Mouse (Mus musculus): ENCODE data around the gene Lbr. TPM values are rescaled to one million over a fixed set of nuclear protein-coding genes. Genes with fewer than 3 reads are reported as not detected.
A peak's percentile ranks its signal among the peaks of the same experiment; 100 is the strongest.

Gene Lbr
- total RNA-seq, 2 experiments from 2014 or later: 415 to 500 TPM

DNA sequence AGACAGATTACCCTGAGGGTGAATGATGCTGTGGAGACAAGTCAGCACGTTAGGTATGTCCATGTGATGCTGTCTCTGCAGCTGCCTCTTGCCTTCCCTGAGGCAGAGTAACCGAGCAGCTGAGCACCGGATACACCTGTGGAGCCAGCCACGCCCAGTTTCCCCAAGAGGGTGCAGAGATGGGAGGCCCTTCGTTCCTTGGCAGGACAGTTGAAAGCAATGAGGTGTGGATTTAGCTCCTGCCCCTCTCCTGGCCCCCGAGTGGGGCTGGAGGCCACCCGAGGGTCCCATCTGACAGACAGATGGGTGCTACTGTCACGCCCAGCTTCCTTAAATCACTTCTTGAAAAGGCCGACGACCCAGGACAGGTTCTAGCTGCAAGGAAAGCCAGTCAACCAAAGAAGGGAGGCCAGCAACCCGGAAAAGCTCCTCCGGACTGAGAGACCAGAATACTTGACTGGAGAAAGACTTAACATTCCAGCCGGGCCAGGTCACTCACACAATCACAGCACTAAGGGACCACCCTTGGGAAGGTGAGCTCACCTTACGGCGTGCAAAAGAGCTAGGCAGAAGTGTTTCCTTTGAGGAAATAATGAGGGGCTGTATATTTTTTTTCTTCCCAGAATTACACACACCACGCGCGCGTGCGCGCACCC lies 10.4 kb upstream of the Lbr start:
- peak; percentile 63 for ATAC-seq (ENCODE audit: poor library complexity, severe bottlenecking)

DNA sequence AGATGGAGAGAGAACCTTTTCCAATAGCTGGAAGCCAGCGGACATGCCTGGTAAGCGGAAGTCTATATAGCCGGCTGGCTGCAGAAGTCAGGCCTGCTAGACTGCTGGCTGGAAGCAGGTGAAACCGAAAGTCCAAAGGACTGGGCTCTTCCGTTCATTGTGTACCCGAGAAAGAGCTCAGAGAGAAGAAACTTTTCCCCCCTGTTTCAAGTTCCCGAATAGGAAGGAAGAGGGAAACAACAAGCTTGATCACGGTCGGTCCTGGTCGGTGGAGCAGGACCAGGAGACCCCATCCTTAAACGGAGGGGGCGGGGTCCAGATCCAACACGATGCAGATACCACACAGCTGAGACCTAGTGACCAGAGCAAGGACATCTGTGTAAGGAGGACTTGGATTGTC lies 9.6 kb upstream of the Lbr start:
- peak; percentile 82 for ATAC-seq (ENCODE audit: poor library complexity, severe bottlenecking)

DNA sequence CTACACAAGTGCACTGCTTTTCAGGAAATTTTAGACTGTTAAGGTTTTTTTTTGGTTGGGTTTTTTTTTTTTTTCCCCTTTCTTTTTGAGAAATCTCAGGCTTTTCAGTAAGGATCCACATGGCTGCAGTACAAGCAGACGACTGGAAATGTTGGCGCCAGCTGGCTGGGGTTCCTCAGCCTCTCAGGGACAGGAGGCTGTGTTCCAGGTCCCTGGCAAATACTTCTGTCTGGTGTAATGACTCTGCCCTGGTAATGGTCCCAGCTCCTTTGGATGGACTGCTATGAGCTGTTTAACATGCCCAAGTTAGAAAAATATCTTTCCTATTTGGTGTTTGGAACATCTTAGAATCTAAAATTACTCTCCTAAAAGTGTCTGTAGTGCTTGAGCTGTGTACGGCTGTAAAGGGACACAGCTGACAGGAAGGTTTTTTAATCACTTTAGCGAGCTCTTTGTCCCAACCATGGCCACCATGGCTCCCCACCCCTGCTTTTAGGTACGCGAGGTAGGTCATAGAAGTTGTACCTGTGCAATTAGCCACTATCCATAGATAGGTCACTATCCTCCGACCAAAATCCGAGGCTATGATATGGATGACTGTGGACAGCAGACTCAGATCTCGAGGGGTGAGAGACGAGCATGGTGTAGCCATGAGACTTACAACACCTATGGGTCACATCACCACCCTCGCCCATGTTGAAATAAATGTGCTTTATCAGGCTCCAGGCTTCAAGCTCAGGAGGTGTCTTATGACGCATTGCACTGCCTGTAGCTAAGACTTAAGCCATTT lies 8.9 kb upstream of the Lbr start:
- peak; percentile 24 for ATAC-seq (ENCODE audit: poor library complexity, severe bottlenecking)

GRCm38 (mm10) chr1:181850441-181850840 lies 7.6 kb upstream of the Lbr start:
- no peak for ATAC-seq (ENCODE audit: poor library complexity, severe bottlenecking)

DNA sequence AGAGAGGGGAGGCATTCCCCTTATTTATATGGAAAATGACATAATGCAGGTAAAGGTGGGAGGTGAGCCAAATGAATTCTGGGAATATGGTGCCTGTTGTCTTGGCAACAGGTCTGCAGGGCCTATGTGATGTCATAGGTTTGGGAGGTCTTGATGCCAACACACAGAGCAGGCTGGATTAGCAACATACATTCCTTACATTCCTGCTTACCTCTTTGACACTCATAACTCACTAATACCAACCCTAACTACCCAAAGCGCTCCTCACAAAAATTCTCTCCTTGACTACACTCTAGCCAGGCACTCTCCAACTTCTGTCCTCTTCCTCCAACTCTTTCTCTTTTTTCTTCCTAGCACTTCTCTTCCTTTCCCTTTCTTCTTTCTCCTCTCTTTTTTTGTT lies 5.4 kb upstream of the Lbr start:
- no peak for ATAC-seq (ENCODE audit: poor library complexity, severe bottlenecking)

- no peak for ATAC-seq (ENCODE audit: poor library complexity, severe bottlenecking)
Measured at GRCm38 (mm10) chr1:181847396-181847795, 4.5 kb upstream of the Lbr start.

DNA sequence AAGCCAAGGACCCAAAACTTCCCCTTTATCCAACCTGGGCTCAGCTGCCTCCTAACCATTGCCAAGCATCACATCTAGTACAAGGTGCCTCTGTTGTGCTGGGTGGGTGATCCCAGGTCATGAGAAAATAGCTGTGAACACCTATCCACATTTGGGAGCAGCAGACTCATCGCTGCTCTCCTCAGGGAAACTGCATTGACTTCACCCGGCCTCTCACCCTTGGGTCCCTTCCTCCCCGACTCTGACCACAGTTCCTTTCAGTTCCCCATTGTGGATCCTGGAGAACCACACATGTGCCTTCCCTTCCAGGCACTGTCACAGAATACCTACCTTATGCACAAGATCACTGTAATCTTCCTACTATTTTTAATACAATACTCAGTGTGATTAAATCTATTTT lies 2.9 kb upstream of the Lbr start:
- ATAC-seq (ENCODE audit: poor library complexity, severe bottlenecking): peak; percentile 53

DNA sequence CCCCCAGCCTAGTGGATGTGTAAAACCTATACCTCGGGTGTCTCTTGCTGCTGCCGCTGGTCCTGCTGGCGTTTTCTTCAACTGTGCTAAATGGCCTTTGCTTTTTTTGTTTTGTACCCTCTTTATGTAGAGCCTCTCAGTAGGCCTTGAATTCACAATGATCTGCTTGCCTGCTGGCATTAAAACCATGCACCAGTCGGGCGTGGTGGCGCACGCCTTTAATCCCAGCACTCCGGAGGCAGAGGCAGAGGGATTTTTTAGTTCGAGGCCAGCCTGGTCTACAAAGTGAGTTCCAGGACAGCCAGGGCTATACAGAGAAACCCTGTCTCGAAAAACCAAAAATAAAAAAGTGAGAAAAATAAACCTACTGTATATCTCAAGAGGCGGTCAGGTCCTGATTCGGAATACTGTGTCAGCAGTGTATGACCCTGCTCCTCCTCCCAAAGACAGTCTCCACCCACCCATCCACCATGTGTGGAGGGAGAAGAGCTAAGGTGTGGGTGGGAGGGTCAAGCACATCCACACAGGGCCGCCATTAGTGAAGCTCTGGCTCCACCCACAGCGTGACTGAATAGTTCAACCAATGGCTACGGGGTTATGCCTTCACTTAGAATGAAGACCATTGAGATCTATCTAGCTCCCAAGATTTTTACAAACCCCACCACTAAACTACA lies 2.2 kb upstream of the Lbr start:
- ATAC-seq (ENCODE audit: poor library complexity, severe bottlenecking): no peak

DNA sequence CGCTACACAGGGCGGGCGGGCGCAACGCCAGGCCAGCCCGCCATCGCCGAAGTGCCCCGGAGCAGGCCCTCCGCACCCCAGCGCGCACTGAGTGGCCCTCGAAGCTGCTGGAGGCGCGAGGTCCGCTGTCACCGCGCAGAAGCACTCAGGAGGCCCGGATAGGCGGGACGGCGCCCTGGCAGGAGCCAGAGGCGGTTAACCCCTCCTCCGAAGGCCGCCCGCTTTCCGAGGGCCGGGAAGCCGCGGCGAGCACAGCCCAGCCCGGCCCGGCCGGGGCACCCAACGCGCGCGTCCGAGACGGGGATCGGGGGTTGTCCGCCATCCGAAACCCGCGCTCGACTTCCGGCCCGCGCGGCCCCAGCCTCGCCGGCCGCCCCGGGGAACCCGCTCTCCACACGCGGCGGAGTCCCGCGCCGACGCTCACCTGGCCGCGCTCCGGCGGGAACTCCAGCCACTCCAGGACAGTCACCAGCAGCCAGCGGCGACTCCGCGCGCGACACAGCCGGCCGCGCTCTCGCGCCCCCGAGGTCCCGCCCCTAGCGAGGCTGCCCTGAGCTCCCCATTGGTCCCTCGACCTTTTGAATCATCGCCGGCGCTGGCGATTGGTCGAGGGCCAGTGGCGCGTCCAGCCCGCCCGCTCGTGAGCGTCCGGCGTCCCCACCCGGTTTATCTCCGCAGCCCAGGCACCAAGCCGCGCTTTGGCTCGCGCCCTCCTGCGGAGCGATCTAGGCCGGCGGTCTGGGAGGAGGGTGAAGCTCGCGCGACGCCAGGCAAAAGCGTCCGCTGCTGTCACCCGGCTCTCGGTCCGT lies 778 bp downstream of the Lbr start:
- peak; percentile 83 for ATAC-seq (ENCODE audit: poor library complexity, severe bottlenecking)

DNA sequence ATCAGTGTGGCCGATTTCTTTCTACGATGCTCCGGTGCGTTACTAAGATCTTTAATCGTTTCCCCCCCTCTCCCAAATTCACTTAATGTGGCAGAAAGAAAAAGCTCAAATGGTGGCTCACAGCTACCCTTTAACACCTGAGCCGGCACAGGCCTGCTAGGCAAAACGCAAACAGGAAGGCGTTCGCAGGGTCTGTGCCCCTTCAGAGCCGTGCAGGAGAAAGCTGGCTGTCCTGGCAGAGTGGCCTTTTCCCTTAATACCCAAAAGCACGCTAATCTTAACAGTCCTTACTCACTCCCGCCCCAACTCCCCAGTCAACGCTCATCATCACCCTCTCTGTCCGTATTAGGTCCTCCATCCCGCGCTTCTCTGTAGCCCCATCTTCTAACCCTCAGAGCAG lies 1.4 kb downstream of the Lbr start:
- no peak for ATAC-seq (ENCODE audit: poor library complexity, severe bottlenecking)

GRCm38 (mm10) chr1:181839746-181840366 lies 3.0 kb downstream of the Lbr start:
- peak; percentile 45 for ATAC-seq (ENCODE audit: poor library complexity, severe bottlenecking)

GRCm38 (mm10) chr1:181838111-181838510 lies 4.7 kb downstream of the Lbr start:
- ATAC-seq (ENCODE audit: poor library complexity, severe bottlenecking): no peak

GRCm38 (mm10) chr1:181833143-181833542 lies 9.7 kb downstream of the Lbr start:
- ATAC-seq (ENCODE audit: poor library complexity, severe bottlenecking): no peak

DNA sequence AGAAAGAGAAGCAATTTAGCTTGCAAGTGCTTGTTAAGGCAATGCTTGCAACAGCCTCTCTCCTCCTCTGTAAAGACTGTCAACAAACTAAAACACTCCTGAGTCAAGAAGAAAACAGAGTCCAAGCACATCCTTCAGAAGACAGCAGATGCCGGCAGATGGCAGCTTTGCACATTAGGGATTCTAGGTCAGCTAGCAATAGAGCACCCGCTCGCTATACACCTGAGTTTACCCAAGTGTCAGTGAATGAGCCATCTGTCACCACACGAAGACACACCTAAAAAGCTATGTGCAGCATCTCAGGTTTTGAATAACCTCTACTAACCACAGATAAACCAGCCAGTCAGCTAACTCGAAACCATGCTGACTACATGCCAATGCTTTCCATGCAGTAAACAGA lies 10.1 kb downstream of the Lbr start:
- ATAC-seq (ENCODE audit: poor library complexity, severe bottlenecking): no peak

DNA sequence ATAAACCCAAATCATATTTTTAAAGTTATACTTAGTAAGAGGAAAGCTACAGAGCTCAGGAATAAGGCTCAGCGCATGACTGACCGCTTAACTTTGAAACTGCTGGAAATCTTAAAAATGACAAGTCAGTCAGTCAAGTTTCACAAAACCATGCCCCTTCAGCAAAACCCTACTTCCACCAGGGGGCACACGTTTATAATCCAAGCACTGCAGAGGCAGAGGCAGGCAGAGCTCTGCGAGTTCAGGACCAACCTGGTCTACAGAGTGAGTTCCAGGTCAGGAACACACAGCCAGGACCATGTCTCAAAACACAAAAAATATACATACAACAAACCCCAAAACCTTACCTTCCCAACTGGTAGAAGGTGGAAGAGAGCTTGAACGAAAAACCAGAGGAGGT lies 14.5 kb downstream of the Lbr start:
- peak; percentile 58 for ATAC-seq (ENCODE audit: poor library complexity, severe bottlenecking)

GRCm38 (mm10) chr1:181826716-181827115 lies 16.1 kb downstream of the Lbr start:
- ATAC-seq (ENCODE audit: poor library complexity, severe bottlenecking): no peak

DNA sequence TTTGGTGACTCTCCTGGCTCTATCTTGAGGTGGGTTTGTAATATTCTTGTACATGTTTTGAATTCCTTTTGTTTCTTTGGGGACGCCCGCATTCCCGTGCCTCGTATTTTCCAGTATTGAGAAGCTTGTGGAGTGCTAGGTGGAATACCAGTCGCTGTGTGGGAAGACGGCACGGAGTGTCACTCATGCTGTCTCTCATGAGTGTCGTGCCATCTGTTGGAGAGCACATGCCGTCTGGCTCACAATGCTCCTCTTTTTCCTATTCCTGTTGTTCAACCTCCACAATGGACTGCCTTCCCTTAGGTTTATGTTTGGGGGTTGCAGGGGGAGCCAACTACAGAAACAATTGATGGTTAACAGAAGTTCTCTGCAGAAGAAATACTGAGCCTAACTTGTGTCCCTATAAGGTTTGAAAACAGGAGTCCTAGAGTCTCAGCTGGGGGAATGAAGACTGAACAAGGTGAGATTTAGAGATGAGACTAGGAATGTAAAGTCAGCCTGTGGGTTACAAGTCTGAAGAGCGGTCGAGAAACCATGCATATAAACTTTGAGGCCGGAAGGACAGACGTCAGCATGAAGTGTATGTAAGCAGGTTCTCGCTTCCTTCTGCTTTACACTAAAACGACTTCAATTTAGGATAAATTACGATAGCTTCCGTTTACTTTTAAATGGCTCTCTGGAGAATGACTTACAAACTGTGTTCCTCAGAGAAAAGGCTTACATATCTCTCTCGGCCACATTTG lies 31.2 kb downstream of the Lbr start:
- ATAC-seq (ENCODE audit: poor library complexity, severe bottlenecking): peak; percentile 20; the same call in 1 of the 2 replicates

GRCm38 (mm10) chr1:181800667-181801066 lies 42.2 kb downstream of the Lbr start:
- ATAC-seq (ENCODE audit: poor library complexity, severe bottlenecking): no peak

GRCm38 (mm10) chr1:181799911-181800310 lies 42.9 kb downstream of the Lbr start:
- ATAC-seq (ENCODE audit: poor library complexity, severe bottlenecking): no peak

- no peak for ATAC-seq (ENCODE audit: poor library complexity, severe bottlenecking)
Measured at GRCm38 (mm10) chr1:181793541-181793940, 49.3 kb downstream of the Lbr start.
